Mouse (Mus musculus) lung, embryonic 16.5 days (tissue): ENCODE results near the gene Zfp277. TPM values are rescaled to one million over a fixed set of nuclear protein-coding genes. Genes with fewer than 3 reads are reported as not detected.

Experiments
- ATAC-seq: fragments of 200-750 bp; cut with Nextera tagmentation; 2 replicates; pipeline ENCODE4 v1.8.0; 2017; ENCODE audit warnings: low read depth, mild to moderate bottlenecking, moderate library complexity
- H3K27ac ChIP-seq: fragments of 300-500 bp; sonication (generic); 2 replicates; pipeline ENCODE4 v1.5.1; 2014; ENCODE audit warnings: mild to moderate bottlenecking, control low read depth, low read length
- H3K27me3 ChIP-seq: fragments of 300-500 bp; sonication (generic); 2 replicates; pipeline ENCODE4 v1.6.1; 2014; ENCODE audit warnings: low read depth, low read length, mixed read lengths; ENCODE audit not compliant: control insufficient read depth, insufficient read depth
- H3K36me3 ChIP-seq: fragments of 300-500 bp; sonication (generic); 2 replicates; pipeline ENCODE4 v1.6.1; 2014; ENCODE audit warnings: low read length; ENCODE audit not compliant: control insufficient read depth, insufficient read depth
- H3K4me1 ChIP-seq: fragments of 300-500 bp; sonication (generic); replicated peaks from 2 replicates; pipeline ENCODE4 v1.6.1; 2014; ENCODE audit warnings: low read length, mixed read lengths; ENCODE audit not compliant: control insufficient read depth, insufficient read depth
- H3K4me2 ChIP-seq: fragments of 300-500 bp; sonication (generic); 2 replicates; pipeline ENCODE4 v1.6.1; 2014; ENCODE audit warnings: low read depth, low read length, control low read depth
- H3K4me3 ChIP-seq: fragments of 300-500 bp; sonication (generic); 2 replicates; pipeline ENCODE4 v1.5.1; 2014; ENCODE audit warnings: mild to moderate bottlenecking, low read length, control low read depth
- H3K9ac ChIP-seq: fragments of 300-500 bp; sonication (generic); 2 replicates; pipeline ENCODE4 v1.6.1; 2014; ENCODE audit warnings: low read length, control low read depth
- H3K9me3 ChIP-seq: fragments of 300-500 bp; sonication (generic); 2 replicates; pipeline ENCODE4 v1.6.1; 2016; ENCODE audit warnings: low read length; ENCODE audit not compliant: control insufficient read depth
- WGBS: fragments of 180-500 bp; shearing (Covaris S2); extraction: QIAGEN DNeasy Blood & Tissue Kit; methylation state at CpG from one replicate; pipeline ENCODE4 v1.1.7; 2014; 5-methylcytosine and 5-hydroxymethylcytosine counted together
- polyA plus RNA-seq: library from polyadenylated mRNA; unstranded; fragments of >200 nt; fragmentation: Nextera tagmentation; extraction: Ambion mirVana; gene quantifications from 2 replicates; pipeline ENCODE4 v1.2.1, GENCODE M21; 2015

Gene Zfp277
- polyA plus RNA-seq, 1 experiment from 2014 or later, result 42.8 TPM

- H3K4me3 ChIP-seq, result no peak overlapping the region
- H3K4me2 ChIP-seq, result no peak overlapping the region
- H3K27me3 ChIP-seq, result no peaks in the 10 kb centered on the region
- H3K36me3 ChIP-seq, result no peaks in the 10 kb centered on the region
- ATAC-seq, result no peak
- H3K9me3 ChIP-seq, result no peaks in the 10 kb centered on the region
- no peak overlapping the region for H3K27ac ChIP-seq
- H3K9ac ChIP-seq, result no peak overlapping the region
- 58% methylated on average over 8 of the region's 8 CpGs for WGBS
- H3K4me1 ChIP-seq, result no peaks in the 10 kb centered on the region
These were observed 30.3 kb downstream of the Zfp277 start for GRCm38 (mm10) chr12:40415312-40415925.

GRCm38 (mm10) chr12:40414682-40415311 lies 30.9 kb downstream of the Zfp277 start:
- no peak overlapping the region for H3K9ac ChIP-seq
- no peak for ATAC-seq
- 73% methylated on average over 5 of the region's 5 CpGs for WGBS
- no peak overlapping the region for H3K27ac ChIP-seq
- no peaks in the 10 kb centered on the region for H3K4me1 ChIP-seq
- no peak overlapping the region for H3K4me2 ChIP-seq
- H3K4me3 ChIP-seq, result no peak overlapping the region
- H3K27me3 ChIP-seq, result no peaks in the 10 kb centered on the region
- H3K9me3 ChIP-seq, result peaks cover under 1% of the 10 kb centered on the region; the same call in 1 of the 2 replicates
- H3K36me3 ChIP-seq, result peaks cover under 1% of the 10 kb centered on the region; the same call in 1 of the 2 replicates

DNA sequence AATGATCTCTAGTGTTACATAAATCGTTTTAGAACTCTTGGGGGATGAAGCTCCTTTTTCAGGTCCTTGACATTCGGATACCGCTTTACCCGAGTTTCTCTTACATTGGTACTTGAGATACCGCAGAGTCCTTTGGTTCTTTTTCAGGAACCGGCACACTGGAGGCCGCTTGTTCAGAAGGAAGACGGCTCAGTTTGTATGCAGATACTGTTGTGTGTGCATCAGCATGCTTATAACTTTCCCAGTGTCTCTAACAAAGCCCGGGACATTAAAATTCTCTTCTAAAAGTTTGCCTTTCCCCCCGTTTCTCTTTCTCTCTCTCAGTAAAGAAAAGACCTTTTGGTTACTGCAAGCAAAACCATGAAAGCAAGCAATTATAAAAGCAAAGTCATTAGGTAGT lies 45.9 kb downstream of the Zfp277 start:
- Histone ChIP-seq H3K27ac (no peak overlapping the region), H3K36me3 (0 out of 2 replicates have a peak, but pooled peaks cover 2% of the 10 kb centered on the region), H3K9me3 (no peaks in the 10 kb centered on the region), H3K4me1 (no peaks in the 10 kb centered on the region), H3K9ac (no peak overlapping the region), H3K4me2 (no peak overlapping the region), H3K27me3 (no peaks in the 10 kb centered on the region), H3K4me3 (no peak overlapping the region)
- ATAC-seq, result no peak
- WGBS, result 84% methylated on average over 10 of the region's 10 CpGs

DNA sequence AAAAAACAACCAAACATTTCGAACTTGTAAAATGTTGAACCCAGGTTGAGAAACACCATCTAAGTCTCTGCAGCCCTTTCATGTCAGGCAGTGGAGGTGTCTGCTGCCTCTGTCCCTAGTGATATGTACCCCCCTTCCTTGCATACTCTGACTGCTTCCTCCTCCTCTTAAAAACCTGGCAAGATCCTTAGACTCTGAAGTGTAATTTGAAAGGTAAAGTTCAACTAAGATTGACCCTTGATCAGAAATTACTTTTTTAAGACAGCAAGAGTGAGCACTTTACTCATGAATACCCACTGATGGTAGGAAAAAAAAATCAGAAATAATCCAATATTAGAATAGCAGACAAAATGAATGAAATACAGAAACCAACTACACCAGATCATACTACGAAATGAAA lies 46.3 kb downstream of the Zfp277 start:
- Histone ChIP-seq H3K9me3 (no peaks in the 10 kb centered on the region), H3K4me1 (no peaks in the 10 kb centered on the region), H3K4me2 (no peak overlapping the region), H3K4me3 (no peak overlapping the region), H3K36me3 (0 out of 2 replicates have a peak, but pooled peaks cover 2% of the 10 kb centered on the region), H3K27ac (no peak overlapping the region), H3K9ac (no peak overlapping the region), H3K27me3 (no peaks in the 10 kb centered on the region)
- ATAC-seq, result no peak
- WGBS, result 89% methylated on average over 2 of the region's 2 CpGs

- no peak overlapping the region for H3K4me3 ChIP-seq
- H3K27me3 ChIP-seq, result no peaks in the 10 kb centered on the region
- H3K4me2 ChIP-seq, result no peak overlapping the region
- H3K4me1 ChIP-seq, result no peaks in the 10 kb centered on the region
- H3K27ac ChIP-seq, result no peak overlapping the region
- no peaks in the 10 kb centered on the region for H3K9me3 ChIP-seq
- no peak overlapping the region for H3K9ac ChIP-seq
- WGBS, result 90% methylated on average over 2 of the region's 2 CpGs
- H3K36me3 ChIP-seq, result 0 out of 2 replicates have a peak, but pooled peaks cover 2% of the 10 kb centered on the region
- no peak for ATAC-seq
These were observed 46.8 kb downstream of the Zfp277 start for GRCm38 (mm10) chr12:40398916-40399315.

GRCm38 (mm10) chr12:40392869-40393268 lies 52.8 kb downstream of the Zfp277 start:
- Histone ChIP-seq H3K4me1 (peaks cover 4% of the 10 kb centered on the region; the same call in 1 of the 2 replicates), H3K27me3 (no peaks in the 10 kb centered on the region), H3K27ac (no peak overlapping the region), H3K36me3 (no peaks in the 10 kb centered on the region), H3K4me2 (no peak overlapping the region), H3K9ac (no peak overlapping the region), H3K4me3 (no peak overlapping the region), H3K9me3 (no peaks in the 10 kb centered on the region)
- WGBS, result 53% methylated on average over 3 of the region's 3 CpGs
- ATAC-seq, result no peak

- WGBS, result 96% methylated on average over 1 of the region's 1 CpGs
- no peak for ATAC-seq
- H3K27ac ChIP-seq, result no peak overlapping the region
These were observed 54.4 kb downstream of the Zfp277 start for GRCm38 (mm10) chr12:40391262-40391661.

GRCm38 (mm10) chr12:40387786-40388185 lies 57.9 kb downstream of the Zfp277 start:
- ATAC-seq, result no peak
- Histone ChIP-seq H3K27ac (no peak overlapping the region), H3K36me3 (no peaks in the 10 kb centered on the region), H3K4me2 (no peak overlapping the region), H3K9me3 (no peaks in the 10 kb centered on the region), H3K9ac (no peak overlapping the region), H3K4me1 (peaks cover 2% of the 10 kb centered on the region; the same call in 1 of the 2 replicates), H3K4me3 (no peak overlapping the region), H3K27me3 (no peaks in the 10 kb centered on the region)
- 63% methylated on average over 5 of the region's 5 CpGs for WGBS

More at GRCm38 (mm10) chr12:40391262-40391661, 54.4 kb downstream of the Zfp277 start:
- no peaks in the 10 kb centered on the region for H3K27me3 ChIP-seq
- peaks cover 6% of the 10 kb centered on the region; the same call in 1 of the 2 replicates for H3K4me1 ChIP-seq
- no peak overlapping the region for H3K4me3 ChIP-seq
- no peaks in the 10 kb centered on the region for H3K9me3 ChIP-seq
- H3K4me2 ChIP-seq, result no peak overlapping the region
- no peak overlapping the region for H3K9ac ChIP-seq
- no peaks in the 10 kb centered on the region for H3K36me3 ChIP-seq

GRCm38 (mm10) chr12:40385301-40385700 lies 60.4 kb downstream of the Zfp277 start:
- no peaks in the 10 kb centered on the region for H3K36me3 ChIP-seq
- no peak overlapping the region for H3K4me2 ChIP-seq
- no peak overlapping the region for H3K9ac ChIP-seq
- no peaks in the 10 kb centered on the region for H3K9me3 ChIP-seq
- no peak for ATAC-seq
- H3K4me3 ChIP-seq, result no peak overlapping the region
- no peak overlapping the region for H3K27ac ChIP-seq
- H3K27me3 ChIP-seq, result no peaks in the 10 kb centered on the region
- H3K4me1 ChIP-seq, result 0 out of 2 replicates have a peak, but pooled peaks cover 2% of the 10 kb centered on the region
- 87% methylated on average over 4 of the region's 4 CpGs for WGBS
